9 mouse cellular contexts compared by ENCODE assay signal in genomic region chr13:97523523-97524412, GRCm38 (mm10).
DNase-seq lines count a peak whose midpoint lies in the region; ATAC-seq and TF ChIP-seq lines count a peak whose summit lies in the region.
"Had no signal": no experiment of that assay in that cellular context is flagged by ENCODE, and none has a peak within 500 bp of the region (broad histone marks: within the 10 kb centered on the region; RNA-seq: fewer than 3 reads in every experiment).

No protein-coding gene starts in this region.

- no peaks in the 10 kb centered on the region for H3K9me3 ChIP-seq in intestine, embryonic 16.5 days (ENCODE audit: control insufficient read depth, low read length)
- no peaks in the 10 kb centered on the region for H3K9me3 ChIP-seq in intestine, postnatal 0 days (ENCODE audit: control insufficient read depth)
- no peaks in the 10 kb centered on the region for H3K9me3 ChIP-seq in heart, embryonic 11.5 days (replicated peaks; ENCODE audit: control insufficient read depth, low read length)

- no peak for TF ChIP-seq CTCF in intestine, postnatal 0 days (IDR thresholded peaks at IDR 0.05; ENCODE audit: low read depth)

- H3K4me3 ChIP-seq in intestine, embryonic 16.5 days (ENCODE audit: low read length), result no peak overlapping the region
- no peak overlapping the region for H3K4me3 ChIP-seq in intestine, postnatal 0 days (ENCODE audit: low read depth, low read length)
- H3K4me3 ChIP-seq in heart, embryonic 11.5 days (ENCODE audit: low read depth, low read length), result no peak overlapping the region

- 39% methylated on average over 19 of the region's 19 CpGs for WGBS in intestine, embryonic 16.5 days
- WGBS in intestine, postnatal 0 days, result 50% methylated on average over 19 of the region's 19 CpGs
- 47% methylated on average over 19 of the region's 19 CpGs for WGBS in heart, embryonic 11.5 days (ENCODE audit: insufficient replicate concordance)

- no peak for ATAC-seq in intestine, embryonic 16.5 days
- no peak for ATAC-seq in intestine, postnatal 0 days
- ATAC-seq in heart, embryonic 11.5 days (replicated peaks; ENCODE audit: insufficient number of reproducible peaks, low FRiP score, low TSS enrichment), result peak; percentile 39; the same call in 1 of the 2 replicates

- H3K27me3 ChIP-seq in intestine, embryonic 16.5 days (replicated peaks; ENCODE audit: control insufficient read depth, insufficient read depth, low read length), result no peaks in the 10 kb centered on the region
- no peaks in the 10 kb centered on the region for H3K27me3 ChIP-seq in intestine, postnatal 0 days (replicated peaks; ENCODE audit: control insufficient read depth, insufficient read depth, low read length)
- no peaks in the 10 kb centered on the region for H3K27me3 ChIP-seq in heart, embryonic 11.5 days (ENCODE audit: control insufficient read depth, insufficient read depth, low read length)
- H3K27me3 ChIP-seq: CH12.LX had no signal

- peak; percentile 43 for DNase-seq in kidney, postnatal 10 days
- peak; percentile 24 for DNase-seq in skeletal muscle tissue, adult 2 months (ENCODE audit: low read depth, low spot score)
- no peak for DNase-seq in layer of hippocampus, adult 9-10 months (ENCODE audit: low spot score)
- DNase-seq in natural killer cell, adult 2 months (ENCODE audit: low spot score in 2 of 2), result no peak
- no peak for DNase-seq in ovary, adult 18-20 months (ENCODE audit: low spot score)

- H3K27ac ChIP-seq in intestine, embryonic 16.5 days (ENCODE audit: low read length), result peak overlapping the region; percentile 28
- no peak overlapping the region for H3K27ac ChIP-seq in intestine, postnatal 0 days (ENCODE audit: low read depth, low read length)
- H3K27ac ChIP-seq in heart, embryonic 11.5 days (ENCODE audit: low read depth, low read length), result peak overlapping the region; percentile 46

- H3K36me3 ChIP-seq in intestine, embryonic 16.5 days (ENCODE audit: control insufficient read depth, insufficient read depth, low read length), result no peaks in the 10 kb centered on the region
- H3K36me3 ChIP-seq in intestine, postnatal 0 days (ENCODE audit: control insufficient read depth, insufficient read depth), result no peaks in the 10 kb centered on the region
- H3K36me3 ChIP-seq in heart, embryonic 11.5 days (ENCODE audit: control insufficient read depth, insufficient read depth, low read length), result no peaks in the 10 kb centered on the region

- no peak overlapping the region for H3K9ac ChIP-seq in intestine, embryonic 16.5 days (ENCODE audit: low read depth, low read length)
- no peak overlapping the region for H3K9ac ChIP-seq in intestine, postnatal 0 days (ENCODE audit: low read depth, low read length)
- H3K9ac ChIP-seq in heart, embryonic 11.5 days (ENCODE audit: low read depth, low read length), result no peak overlapping the region

- no peak overlapping the region for H3K4me2 ChIP-seq in intestine, embryonic 16.5 days (ENCODE audit: low read depth, low read length)
- H3K4me2 ChIP-seq in intestine, postnatal 0 days (replicated peaks; ENCODE audit: low read depth), result no peak overlapping the region
- H3K4me2 ChIP-seq in heart, embryonic 11.5 days, result no peak overlapping the region

- peaks cover 18% of the 10 kb centered on the region for H3K4me1 ChIP-seq in intestine, embryonic 16.5 days (ENCODE audit: control insufficient read depth, insufficient read depth, low read length)
- no peaks in the 10 kb centered on the region for H3K4me1 ChIP-seq in intestine, postnatal 0 days (replicated peaks; ENCODE audit: control insufficient read depth, insufficient read depth, low read length)
- H3K4me1 ChIP-seq in heart, embryonic 11.5 days (ENCODE audit: control insufficient read depth, insufficient read depth, low read length), result peaks cover 8% of the 10 kb centered on the region

Comparison
In these comparisons a context has a peak if more than half of its experiments do, and no peak if none do; other contexts are left out.
1. DNase-seq: peak in kidney, postnatal 10 days (single experiment) and skeletal muscle tissue, adult 2 months (single experiment); none in layer of hippocampus, adult 9-10 months (single experiment), natural killer cell, adult 2 months (0 of 2) and ovary, adult 18-20 months (single experiment).